Mouse (Mus musculus): ENCODE results near the gene Chst12. TPM values are rescaled to one million over a fixed set of nuclear protein-coding genes. Genes with fewer than 3 reads are reported as not detected.

The Chst12 gene
- total RNA-seq, 2 experiments from 2014 or later, result 6.3 to 7.0 TPM

DNA sequence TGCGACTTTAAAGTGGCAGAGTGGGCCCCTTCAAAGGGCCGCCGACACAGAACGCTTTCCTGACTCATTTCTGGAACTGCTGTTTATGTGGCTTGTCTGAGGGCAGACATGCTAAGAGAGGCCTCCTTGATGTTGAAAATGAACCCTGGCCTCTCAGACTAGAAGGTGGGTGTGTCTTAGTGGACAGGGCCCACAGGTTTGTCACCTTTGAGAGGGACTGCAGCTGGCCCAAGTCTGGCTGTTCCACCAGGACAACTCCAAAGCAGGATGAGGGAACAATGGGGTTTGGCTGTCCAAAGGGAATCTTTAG, 12.5 kb downstream of the Chst12 start:
- DNase-seq, result no peak

DNA sequence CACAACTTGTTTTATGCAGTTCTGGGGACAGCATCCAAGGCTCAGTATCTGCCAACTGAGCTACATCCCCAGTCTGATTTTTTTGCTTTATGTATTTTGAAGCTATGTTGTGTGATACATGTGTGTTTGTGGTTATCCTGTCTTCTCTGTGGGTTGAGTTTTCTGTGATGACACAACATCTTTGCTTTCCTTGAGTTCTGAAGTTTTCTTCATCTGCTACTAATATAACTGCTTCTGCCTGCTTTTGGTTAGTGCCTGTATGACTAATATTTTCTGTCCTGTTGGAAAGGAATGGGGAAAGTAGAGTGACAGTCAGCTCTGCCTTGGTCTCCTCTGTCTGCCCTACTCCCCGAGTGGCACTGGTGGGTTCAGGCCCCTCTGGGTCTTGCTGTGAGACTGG, 15.8 kb downstream of the Chst12 start:
- DNase-seq, result no peak

DNA sequence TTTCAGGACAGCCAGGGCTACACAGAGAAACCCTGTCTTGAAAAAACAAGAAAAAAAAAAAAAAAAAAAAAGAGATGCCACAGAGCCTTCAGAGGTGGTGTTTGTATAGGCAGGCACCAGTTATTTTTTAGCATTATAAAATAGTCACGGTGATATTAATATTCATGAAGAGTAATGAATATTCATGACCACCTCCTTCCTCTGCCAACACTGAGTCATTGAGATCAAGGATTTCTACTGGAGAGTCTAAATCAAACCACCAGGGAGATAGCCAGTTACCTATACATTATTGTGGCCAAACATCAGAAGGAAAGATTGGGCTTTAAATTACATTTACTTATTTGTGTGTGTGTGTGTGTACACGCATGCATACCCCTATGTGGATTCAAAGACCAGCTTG, 21.4 kb downstream of the Chst12 start:
- DNase-seq, result no peak

DNA sequence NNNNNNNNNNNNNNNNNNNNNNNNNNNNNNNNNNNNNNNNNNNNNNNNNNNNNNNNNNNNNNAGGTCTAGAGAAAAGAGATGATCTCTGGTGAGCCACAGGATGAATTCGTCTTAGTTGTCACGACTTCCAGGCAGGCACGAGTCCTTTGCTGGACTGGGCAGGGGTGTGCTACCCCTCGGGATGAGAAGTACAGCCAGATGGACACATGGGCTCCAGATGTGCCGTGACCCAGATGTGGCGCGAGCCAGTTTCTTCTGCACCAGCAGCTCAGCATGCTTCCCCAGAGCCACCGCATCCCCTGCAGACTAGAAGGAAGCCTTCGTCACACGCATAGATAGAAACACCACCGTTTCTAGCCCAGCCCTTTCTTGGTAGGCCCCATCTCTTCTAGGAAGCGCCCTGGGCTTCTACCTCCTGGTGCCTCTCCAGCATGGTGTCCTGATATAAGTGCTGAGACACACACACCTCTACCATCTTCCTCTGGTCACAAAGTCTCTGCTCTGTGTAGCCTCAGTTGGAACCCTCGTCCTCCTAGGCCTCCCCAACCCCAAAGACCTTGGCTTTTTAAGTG, 32.8 kb downstream of the Chst12 start:
- DNase-seq, result no peak

DNA sequence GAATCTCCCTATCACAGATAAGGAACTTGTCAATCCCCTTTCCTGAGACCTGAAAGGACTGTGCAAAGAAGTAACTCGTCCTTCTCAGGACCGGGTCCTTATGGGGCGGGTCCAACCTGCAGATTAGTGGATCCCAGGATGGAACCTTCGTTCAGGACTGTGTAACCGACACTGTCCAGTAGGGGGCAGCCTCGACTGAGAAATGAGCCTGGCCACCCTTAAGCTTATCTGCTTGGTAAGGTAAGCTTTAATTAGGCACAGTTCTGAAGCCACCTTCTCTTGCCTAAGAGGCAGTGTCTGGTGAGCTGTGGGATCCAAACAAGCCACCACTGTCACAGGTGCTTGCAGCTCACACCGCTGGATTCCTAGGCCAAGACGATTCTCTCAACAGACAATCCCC, 34.8 kb downstream of the Chst12 start:
- DNase-seq, result peak; percentile 90

DNA sequence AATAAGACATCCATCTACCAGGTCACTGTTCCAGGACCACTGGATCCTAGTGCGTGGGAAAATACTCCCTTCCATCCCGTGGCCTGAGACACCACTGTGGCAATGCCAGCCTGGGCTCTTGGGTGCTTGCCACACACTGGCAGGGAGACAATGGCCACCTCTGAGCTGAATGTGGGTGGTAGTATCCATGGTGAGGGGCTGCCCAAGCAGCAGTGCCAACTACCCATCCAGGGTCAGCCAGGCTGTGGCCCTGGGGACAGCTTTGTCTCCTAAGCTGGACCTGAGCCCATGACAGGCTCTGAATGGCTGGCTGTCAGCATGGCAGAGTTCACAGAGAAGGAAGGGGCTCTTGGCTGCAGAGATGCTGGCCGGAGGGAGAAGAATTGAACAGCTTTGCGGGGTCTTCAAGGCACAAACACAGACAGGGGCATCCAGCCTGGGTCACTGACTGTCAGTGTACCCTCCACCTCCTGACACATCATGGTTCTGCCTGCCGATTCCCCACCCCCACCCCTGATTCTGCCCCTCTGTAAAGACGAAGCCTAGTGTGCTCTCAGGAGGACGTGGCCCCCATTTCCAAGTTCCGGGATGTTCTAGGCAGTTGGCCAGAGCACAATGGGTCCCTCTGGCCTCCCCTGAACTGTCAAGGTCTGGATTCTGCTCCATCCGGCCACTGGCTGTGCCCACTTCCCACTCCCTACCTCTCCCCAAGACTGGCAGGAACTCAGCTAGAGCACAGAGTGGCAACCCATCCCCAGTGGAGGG, 37.6 kb downstream of the Chst12 start:
- DNase-seq, result no peak

DNA sequence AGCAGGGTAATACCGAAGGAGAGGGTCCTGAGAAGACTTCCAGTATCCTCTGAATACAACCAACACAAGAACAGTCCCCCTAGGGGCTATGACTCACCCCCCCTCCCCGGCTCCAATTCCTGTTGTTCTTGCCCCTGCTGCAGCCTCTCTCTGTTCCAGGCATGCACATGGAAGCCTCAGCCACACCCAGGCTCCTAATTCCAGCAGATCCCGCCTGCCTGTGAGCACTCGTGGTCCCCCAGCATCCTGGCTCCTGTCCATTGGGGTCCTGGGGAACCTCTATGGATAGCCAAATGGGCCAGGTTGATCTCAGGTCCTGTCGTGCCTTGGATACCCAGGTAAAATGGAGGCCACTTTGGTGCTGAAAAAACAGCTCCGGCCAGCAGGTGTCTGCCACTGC, 40.3 kb downstream of the Chst12 start:
- no peak for DNase-seq

DNA sequence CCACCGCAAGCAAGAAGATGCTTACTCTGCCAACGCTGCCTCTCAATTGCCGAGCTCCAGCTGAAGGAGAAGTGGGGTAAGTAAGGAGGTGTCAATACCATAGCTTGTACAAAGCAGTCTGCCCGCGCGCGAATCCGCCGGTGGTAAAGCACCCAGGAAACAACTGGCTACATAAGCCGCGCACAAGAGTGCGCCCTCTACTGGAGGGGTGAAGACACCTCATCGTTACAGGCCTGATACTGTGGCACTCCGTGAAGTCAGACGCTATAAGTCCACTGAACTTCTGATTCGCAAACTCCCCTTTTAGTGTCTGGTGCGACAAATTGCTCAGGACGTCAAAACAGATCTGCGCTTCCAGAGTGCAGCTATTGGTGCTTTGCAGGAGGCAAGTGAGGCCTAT, 41.0 kb downstream of the Chst12 start:
- DNase-seq, result no peak

DNA sequence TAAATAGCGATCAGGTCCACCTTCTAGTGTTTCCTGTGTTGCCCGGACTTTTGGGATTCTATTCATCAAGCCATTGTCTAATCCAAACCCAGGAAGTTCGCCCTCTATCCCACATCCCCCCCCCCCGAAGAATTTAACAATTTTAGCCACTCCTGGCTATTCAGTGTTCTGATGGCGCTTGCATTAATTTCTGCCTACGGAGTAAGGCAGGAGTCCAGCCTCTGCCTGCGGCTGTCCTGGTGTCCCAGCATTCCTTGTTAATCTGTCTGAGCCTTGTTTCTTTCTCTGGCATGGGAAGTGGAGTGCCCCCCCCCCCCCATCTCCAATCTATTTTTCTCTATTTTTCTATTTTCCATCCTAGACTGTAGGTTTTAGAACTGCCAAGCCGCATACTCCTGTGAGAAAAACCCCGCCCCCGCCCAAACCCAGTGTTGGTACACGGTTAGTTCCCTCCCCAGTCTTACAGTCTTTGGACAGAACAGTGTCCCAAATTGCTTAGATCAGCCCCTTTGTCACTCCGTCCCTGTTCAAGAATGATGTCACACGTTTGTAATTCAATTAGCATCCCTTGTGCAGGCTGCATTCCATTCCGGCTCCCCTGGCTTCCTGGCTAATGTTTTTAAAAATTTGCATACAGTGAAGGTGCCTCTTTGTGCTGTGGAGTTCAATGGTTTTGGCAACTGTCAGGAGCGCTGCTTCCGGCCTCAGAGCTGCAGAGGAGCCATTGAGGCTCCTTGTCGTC, 44.1 kb downstream of the Chst12 start:
- peak; percentile 39 for DNase-seq

DNA sequence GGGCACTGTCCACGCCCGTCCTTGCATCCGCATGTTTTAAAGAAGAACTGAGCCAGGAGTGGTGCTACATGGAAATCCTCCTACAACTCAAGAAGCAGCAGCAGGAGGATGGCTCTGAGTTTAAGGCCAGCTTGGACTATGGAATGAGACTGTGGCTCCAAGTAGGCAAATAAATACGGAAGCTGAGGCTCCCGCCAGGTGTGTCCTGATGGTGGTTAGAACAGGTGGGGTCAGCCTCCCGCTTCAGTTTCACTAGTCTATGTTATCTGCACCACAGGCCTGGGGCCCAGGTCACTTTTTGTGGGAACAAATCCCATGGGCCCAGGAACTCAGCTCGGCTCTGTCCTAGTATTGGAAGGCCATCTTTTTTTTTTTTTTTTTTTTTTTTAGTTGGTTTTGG, 48.4 kb downstream of the Chst12 start:
- DNase-seq, result no peak

DNA sequence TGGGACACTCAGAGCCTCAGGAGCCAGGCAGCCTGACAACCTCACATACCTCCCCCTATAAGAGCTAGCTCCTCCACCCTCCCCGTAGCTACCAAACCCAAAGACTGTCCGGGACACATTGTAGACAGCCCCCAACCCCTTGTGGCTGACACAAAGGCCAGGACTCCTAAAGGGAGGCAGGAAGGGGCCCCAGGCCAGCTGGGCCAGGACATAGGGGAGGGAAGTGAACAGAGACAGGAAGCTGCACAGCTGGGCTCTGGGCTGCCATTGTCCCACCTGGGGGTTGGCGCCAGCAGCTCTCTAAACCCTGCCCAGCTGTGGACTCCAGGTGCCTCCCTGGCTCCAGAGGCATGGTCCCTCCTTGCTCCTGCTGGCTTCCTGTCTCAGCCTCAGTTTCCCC, 51.5 kb downstream of the Chst12 start:
- DNase-seq, result no peak

DNA sequence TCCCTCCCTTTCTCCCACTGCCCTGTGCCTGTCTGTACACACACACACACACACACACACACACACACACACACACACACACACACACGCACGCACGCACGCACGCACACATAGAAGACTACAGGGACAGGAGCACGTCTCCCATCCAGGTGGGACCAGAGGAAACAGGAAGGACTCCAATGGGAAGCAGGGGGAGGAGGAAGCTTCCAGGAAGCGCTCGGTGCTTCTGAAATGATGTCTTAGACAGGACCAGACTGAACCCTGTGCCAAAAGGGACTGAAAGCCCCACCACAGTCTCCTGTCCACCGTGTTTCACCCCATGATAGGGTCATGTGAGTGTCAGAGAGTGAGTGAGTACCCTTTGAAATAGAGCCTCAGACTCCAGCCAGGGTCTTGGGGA, 57.3 kb downstream of the Chst12 start:
- no peak for DNase-seq

DNA sequence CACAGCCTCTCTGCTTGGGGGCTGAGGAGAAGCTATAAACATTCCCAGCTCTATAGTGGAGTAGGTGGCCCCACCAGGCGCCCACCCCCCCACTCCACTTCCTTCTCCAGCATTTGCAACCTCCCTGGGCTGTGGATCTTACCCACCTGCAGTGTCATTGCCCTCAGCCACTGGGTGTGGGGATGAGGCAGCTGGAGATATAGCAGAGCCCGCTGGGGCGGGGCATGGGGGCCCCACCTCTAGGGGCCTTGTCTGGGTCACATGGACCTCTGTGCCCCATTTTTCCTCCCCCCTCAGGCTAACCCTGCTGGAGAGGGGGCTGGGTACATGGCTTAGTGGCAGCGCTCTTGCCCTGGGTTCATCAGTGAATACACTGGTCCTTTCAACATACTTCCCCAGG, 59.5 kb downstream of the Chst12 start, which contains the start of gene Grifin:
Gene Grifin (minus strand): TSS at position 176 of the 400 bp plus-strand sequence.
- no peak for DNase-seq

DNA sequence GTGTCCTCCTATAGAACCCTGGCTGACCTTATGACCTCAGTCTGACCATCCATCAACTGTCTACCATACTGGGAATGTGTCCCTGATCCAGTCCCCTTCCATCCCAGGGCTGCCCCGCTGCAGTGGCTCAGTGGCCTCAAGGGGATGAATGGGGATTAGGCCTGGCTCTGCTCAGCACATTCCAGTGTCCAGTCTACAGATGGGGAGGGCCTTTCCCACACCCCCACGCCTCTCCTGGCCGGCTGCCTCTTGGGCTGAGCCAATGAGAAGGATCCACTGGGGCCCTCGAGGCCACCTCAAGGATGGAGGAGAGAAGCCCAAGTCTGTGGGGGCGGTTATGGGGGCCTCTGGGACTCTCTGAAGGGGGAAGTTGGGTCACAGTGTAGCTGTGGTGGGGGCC, 60.1 kb downstream of the Chst12 start:
- DNase-seq, result peak; percentile 84

DNA sequence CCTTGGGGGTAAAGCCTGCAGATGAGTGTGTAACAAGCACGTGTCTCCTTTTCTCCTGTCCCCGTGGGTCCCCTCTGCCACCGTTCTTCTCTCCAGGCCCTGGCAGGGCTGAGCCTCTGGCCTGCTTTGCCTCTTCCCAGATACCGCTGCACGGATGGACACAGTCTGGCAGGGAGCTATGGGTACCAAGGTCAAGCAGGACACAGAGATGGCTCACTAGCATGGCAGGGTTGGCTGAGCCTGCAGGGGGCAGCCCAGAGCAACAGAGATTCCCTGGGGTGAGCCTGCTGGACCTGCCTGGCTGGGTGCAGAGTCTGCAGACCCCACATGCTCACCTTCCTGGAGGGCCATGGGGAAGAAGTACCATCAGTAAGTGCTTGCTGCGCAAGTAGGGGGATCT, 60.5 kb downstream of the Chst12 start:
- DNase-seq, result peak; percentile 75

DNA sequence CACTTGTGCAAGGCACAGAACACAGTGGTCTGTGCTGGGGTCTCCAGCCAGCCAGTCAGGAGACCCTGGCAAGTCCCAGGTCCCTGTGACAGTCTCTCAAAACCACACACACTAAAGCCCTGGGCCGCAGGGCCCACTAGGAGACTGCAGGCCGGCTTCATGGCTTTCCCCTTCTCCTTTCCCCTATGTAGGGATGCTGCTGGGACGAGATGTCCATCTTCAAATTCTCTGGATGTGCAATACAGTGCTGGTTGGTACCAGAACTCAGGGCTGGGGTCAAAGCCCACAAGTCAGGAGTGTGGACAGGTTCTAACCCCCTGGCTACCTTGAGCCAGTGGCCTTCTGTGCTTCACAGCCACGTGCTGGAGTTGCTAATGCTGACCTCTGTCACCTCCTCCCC, 60.9 kb downstream of the Chst12 start:
- no peak for DNase-seq

DNA sequence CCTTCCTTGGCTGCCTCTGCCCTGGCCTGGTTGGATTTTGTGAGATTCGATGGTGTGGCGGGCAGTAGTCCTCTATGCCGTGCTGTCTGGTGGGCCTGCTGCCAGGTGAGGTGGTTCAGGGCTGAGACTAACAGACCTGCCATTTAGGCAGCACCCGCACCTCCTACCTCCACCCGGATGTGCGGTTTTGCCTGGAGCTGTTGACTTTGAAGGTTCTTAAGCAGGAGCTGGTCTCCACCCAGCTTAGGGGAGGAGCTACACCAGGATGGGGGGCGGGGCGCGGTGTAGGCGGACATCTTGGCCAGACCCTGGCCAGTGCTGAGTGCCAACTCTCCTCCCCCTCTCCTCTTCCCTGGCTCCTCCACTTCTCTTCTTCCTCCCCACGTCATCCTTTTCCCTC, 62.0 kb downstream of the Chst12 start:
- DNase-seq, result peak; percentile 82

DNA sequence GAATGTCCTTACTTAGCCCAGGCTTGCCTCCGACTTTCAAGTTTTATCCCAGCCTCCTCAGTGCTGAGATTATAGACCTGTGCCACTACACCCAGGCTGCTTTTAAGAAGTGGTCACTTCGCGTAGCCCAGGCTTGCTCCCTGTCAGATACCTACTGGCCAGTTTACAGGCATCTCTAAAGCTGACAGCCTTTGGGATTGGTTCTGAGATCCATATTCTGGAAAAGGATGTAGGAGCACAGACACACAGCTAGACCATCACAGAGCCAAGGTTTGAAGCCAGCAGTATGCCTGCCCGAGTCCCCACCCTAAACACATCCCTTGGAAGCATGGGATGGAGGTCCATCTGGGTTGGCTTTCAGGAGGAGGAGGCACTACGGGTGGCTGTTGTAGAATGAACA, 62.4 kb downstream of the Chst12 start:
- no peak for DNase-seq

DNA sequence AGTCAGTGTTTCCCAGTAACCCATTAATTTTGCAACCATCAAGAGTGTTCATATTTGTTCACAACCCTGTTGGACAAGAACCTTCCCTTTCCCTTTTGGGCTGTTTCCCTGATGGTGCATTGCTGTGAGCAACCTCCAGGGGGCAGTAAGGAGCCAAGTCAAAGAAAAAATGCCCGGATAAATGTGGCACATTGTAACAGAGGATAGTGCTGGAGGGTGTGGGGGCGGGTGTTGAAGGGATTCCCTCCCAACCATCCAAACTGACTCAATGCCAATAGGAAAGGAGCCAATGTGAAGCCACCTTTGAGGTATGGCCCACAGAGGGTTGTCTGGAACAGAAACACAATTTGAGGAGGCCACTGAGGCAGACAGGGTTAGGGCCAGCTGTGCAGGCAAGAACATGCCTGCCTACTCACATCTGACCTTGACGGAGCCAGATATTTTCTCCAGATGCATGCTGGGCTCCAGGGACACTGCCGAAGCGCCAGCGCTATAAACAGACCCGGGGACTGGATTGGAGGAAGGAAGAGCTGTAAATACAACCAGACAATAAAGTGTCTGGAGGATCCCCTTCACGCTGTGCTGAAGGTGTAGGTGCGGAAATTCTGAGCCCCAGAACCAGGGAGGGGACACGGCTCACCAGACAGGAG, 63.1 kb downstream of the Chst12 start:
- DNase-seq, result peak; percentile 81

DNA sequence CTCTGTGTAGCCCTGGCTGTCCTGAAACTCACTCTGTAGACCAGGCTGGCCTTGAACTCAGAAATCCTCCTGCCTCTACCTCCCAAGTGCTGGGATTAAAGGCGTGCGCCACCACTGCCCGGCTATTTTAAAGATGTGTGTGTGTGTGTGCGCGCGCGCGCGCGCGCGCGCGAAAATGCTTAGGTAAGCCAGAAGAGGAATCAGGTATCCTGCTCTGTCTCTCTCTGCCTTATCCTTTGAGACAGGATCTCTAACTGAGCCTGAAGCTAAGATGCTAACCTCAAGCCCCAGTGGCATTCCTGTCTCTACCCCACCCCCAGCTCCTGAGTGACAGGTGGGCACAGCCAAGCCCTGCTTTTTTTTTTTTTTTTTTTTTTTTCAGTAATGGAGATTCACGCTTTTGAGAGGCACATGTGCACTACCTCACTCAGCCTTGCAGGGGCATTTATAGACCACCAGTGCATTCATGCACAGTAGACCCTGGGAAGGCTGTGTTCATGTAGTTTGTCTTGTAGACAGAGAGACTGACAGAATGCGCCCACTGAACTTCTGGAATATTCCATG, 63.8 kb downstream of the Chst12 start:
- no peak for DNase-seq

DNA sequence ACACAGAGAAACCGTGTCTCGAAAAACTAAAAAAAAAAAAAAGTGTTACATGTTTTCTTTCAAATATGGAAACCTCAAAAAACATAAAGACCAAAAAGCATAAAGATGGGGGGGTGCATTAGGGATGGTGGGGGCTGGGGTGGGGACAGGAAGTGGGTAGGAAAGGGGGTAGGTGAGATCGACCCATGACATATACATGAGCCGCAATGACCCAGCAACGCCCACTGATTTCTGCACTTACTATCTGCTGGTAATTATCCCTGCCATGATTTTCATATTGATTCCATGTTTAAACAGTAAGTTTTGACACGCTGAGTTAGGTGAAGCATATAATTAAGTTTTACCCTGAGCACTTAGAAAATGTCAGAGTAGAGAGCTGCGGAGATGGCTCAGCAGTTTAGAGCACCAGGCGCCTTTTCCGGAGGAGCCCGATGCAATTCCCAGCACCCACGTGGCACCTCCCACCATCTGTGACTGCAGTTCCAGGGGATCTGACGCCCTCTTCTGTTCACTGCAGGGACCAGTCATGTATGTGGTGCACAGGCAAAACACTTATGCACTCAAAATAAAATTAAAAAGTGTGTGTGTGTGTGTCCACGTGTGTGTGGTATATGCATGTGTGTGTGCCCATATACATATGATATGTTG, 65.0 kb downstream of the Chst12 start:
- no peak for DNase-seq

DNA sequence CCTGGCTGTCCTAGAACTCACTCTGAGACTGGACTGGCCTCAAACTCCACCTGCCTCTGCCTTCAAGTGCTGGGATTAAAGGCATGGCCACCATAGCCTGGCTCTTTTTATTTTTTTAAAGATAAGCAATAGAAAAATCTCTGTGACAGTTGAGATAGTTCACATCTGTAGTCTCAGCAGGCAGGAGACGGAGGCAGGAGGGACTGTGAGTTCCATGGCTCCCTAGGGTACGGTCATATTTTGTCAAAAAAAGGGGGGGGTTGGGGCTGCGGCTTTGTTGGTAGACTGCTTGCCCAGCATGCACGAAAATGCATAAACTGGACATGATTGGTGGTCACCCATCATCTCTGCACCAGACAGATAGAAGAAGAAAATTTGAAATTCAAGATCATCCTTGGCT, 65.9 kb downstream of the Chst12 start:
- DNase-seq, result no peak

DNA sequence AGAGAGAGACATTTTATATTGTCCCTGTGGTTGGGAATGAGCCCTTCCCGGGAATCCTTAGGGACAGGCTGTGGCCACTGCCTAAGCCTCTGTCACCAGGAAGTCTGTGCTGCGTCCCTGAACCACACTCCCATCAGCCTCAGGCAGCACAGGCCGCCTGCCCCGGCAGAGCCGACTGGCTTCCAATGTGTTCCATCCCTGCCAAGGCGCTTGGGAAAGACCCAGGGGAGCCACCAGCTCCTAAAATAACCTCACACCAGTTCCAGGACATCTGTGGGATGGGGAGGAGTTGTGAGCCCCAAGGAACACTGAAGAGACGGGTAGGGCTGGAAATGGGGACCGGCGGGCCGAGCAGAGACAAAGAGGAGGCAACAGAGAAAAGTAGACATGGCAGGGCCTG, 66.3 kb downstream of the Chst12 start:
- peak; percentile 79 for DNase-seq

All from heart, postnatal 4 days (tissue).